Mouse (Mus musculus): ENCODE measurements around the gene Nup85. TPM values are rescaled to one million over a fixed set of nuclear protein-coding genes. Genes with fewer than 3 reads are reported as not detected.

The Nup85 gene
- polyA plus RNA-seq, 2 experiments: 144 to 184 TPM

DNA sequence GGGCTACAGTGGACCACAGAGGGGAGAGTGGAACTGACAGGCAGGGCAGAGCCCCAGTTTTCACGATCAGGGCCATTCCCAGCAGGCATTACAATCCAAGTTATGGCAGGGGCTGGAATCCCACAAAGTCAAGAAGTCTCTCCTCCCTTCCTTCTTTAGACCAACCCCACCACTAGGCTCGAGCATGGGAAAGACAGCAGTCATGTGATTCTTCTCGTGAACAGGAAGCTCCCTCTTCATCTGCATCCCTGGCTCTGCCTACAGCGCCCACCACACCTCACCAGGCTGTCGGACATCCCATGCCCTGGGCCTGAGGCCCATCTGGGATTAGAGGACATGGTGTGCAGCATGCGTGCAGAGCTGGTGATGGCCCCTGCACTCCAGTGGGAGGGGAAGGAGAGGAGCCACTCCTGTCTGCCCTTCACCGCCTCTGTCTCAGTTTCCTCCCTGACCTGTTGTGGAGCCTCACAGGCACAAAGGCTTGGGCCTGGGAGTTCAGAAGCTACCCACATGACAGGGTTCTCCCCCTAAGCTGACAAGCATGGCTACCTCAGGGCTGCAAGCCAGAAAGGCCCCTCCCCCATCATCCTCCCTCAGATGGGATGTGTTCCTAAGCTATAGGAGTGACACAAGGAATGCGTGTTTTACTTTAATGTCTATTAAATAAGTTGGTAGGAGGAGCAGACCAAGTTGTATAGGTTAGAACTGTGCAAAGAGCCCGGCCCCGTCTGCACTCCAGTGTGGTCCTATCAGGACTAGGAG lies 50.3 kb downstream of the Nup85 start:
- H3K27me3 ChIP-seq (ENCODE audit: control insufficient read depth, insufficient read depth, low read length): no peaks in the 10 kb centered on the region

DNA sequence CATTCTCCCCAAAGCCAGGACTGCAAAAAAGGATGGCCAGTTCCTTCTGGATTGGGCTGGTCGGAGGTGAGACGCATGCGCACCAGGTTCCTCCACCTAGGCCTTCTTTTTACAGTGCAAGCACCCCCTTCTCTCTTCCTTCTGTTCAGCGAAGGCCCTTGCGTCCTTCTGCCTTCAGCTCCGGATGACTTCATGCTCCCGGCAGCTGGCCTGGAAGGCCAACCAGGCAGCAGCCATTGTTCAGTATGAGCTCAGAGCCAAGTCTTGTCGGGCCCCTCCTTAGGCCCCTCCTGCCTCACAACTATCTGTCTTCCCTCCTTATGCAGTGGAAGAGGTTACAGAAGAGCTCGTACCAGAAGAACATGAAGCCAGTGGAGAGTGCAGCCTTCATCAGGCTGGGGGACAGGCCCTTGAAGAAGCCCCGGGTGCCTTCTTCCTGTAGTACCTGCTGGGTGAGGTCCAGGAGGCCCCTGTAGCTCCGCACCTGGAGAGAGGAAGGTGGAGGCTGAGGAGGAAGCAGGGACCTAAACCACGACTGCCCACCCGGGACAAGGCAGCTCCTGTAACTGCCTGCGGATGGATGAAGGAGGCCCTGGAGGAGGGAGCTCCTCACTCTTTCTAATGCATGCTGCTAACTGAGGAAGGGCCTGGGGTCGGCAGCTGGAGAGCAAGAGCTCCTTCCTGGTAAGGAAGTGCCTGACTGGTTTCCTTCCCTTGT lies 51.0 kb downstream of the Nup85 start:
- no peak for ATAC-seq (ENCODE audit: low FRiP score, low read depth)
- DNase-seq (ENCODE audit: low spot score): no peak
- no peaks in the 10 kb centered on the region for H3K27me3 ChIP-seq (ENCODE audit: control insufficient read depth, insufficient read depth, low read length)
- H3K9ac ChIP-seq (ENCODE audit: low read depth, low read length, severe bottlenecking): no peak overlapping the region
- H3K4me1 ChIP-seq (ENCODE audit: control insufficient read depth, insufficient read depth, low read length): peaks cover 8% of the 10 kb centered on the region; the same call in 1 of the 2 replicates
- H3K4me3 ChIP-seq (replicated peaks; ENCODE audit: low read length): no peak overlapping the region
- no peak overlapping the region for H3K27ac ChIP-seq (replicated peaks; ENCODE audit: low read depth, low read length)
- TF ChIP-seq POLR2A (IDR thresholded peaks at IDR 0.05; ENCODE audit: borderline replicate concordance, extremely low read depth, insufficient read depth, insufficient read length): no peak
- 83% methylated on average over 15 of the region's 15 CpGs for WGBS
- H3K9me3 ChIP-seq (ENCODE audit: control insufficient read depth, low read length): no peaks in the 10 kb centered on the region
- H3K4me2 ChIP-seq (replicated peaks; ENCODE audit: low read depth, low read length, severe bottlenecking): no peak overlapping the region
- H3K36me3 ChIP-seq (ENCODE audit: control insufficient read depth, insufficient read depth, low read length): peaks cover 35% of the 10 kb centered on the region

More for the DNA sequence above, 50.3 kb downstream of the Nup85 start:
- 88% methylated on average over 9 of the region's 10 CpGs for WGBS
- Histone ChIP-seq H3K9ac (ENCODE audit: low read depth, low read length, severe bottlenecking) (no peak overlapping the region), H3K9me3 (ENCODE audit: control insufficient read depth, low read length) (no peaks in the 10 kb centered on the region), H3K4me2 (replicated peaks; ENCODE audit: low read depth, low read length, severe bottlenecking) (no peak overlapping the region), H3K36me3 (ENCODE audit: control insufficient read depth, insufficient read depth, low read length) (peaks cover 29% of the 10 kb centered on the region), H3K4me1 (ENCODE audit: control insufficient read depth, insufficient read depth, low read length) (peaks cover 8% of the 10 kb centered on the region; the same call in 1 of the 2 replicates), H3K4me3 (replicated peaks; ENCODE audit: low read length) (no peak overlapping the region), H3K27ac (replicated peaks; ENCODE audit: low read depth, low read length) (no peak overlapping the region)
- ATAC-seq (ENCODE audit: low FRiP score, low read depth) (no peak), DNase-seq (ENCODE audit: low spot score) (no peak)
- no peak for TF ChIP-seq POLR2A (IDR thresholded peaks at IDR 0.05; ENCODE audit: borderline replicate concordance, extremely low read depth, insufficient read depth, insufficient read length)

DNA sequence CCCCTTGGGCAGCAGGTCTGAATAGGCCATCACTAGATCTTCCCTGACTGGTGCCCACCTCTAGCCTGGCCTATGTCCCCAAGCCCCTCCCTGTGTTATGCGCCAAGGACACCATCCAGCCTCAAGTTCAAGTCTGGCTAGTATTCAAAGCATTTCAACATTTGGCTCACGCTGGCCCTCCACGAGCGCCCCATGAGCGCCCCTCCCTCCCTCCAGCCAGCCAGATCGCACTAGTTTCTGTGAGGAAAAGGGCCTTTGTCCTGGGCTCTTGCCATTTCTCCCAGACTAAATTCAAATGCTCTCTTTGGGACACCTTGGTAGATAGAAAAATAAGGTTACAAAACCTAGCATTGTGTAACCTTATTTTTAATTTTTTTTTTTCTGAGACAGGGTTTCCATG lies 51.6 kb downstream of the Nup85 start:
- H3K27me3 ChIP-seq (ENCODE audit: control insufficient read depth, insufficient read depth, low read length): no peaks in the 10 kb centered on the region
- H3K4me1 ChIP-seq (ENCODE audit: control insufficient read depth, insufficient read depth, low read length): peaks cover 8% of the 10 kb centered on the region; the same call in 1 of the 2 replicates
- no peak overlapping the region for H3K4me3 ChIP-seq (replicated peaks; ENCODE audit: low read length)
- no peak for TF ChIP-seq POLR2A (IDR thresholded peaks at IDR 0.05; ENCODE audit: borderline replicate concordance, extremely low read depth, insufficient read depth, insufficient read length)
- WGBS: 91% methylated on average over 6 of the region's 6 CpGs
- DNase-seq (ENCODE audit: low spot score) (no peak), ATAC-seq (ENCODE audit: low FRiP score, low read depth) (no peak)
- H3K9ac ChIP-seq (ENCODE audit: low read depth, low read length, severe bottlenecking): no peak overlapping the region
- no peak overlapping the region for H3K27ac ChIP-seq (replicated peaks; ENCODE audit: low read depth, low read length)
- H3K36me3 ChIP-seq (ENCODE audit: control insufficient read depth, insufficient read depth, low read length): peaks cover 41% of the 10 kb centered on the region
- no peak overlapping the region for H3K4me2 ChIP-seq (replicated peaks; ENCODE audit: low read depth, low read length, severe bottlenecking)
- H3K9me3 ChIP-seq (ENCODE audit: control insufficient read depth, low read length): no peaks in the 10 kb centered on the region

DNA sequence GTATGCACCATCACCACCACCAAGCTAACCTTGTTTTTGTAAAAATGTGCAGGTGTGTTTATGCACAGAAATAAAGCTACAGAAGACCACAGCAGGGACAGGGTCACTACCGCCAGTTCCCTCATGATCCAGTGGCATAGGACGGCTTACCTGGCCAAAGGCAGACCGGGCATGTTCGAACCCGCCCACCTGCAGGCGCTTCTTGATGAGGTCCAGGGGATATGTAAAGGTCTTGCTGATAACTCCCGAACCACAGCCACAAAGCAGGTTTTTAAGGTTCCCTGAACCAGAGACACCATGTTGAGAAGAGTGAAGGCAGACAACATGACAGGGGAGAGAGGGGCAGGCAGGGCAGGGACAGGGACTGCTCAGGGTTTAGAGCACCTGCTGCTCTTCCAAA lies 52.1 kb downstream of the Nup85 start:
- TF ChIP-seq POLR2A (IDR thresholded peaks at IDR 0.05; ENCODE audit: borderline replicate concordance, extremely low read depth, insufficient read depth, insufficient read length): no peak
- no peak for DNase-seq (ENCODE audit: low spot score)
- peaks cover 8% of the 10 kb centered on the region; the same call in 1 of the 2 replicates for H3K4me1 ChIP-seq (ENCODE audit: control insufficient read depth, insufficient read depth, low read length)
- H3K27ac ChIP-seq (replicated peaks; ENCODE audit: low read depth, low read length): no peak overlapping the region
- 87% methylated on average over 7 of the region's 7 CpGs for WGBS
- no peak for ATAC-seq (ENCODE audit: low FRiP score, low read depth)
- peaks cover 46% of the 10 kb centered on the region for H3K36me3 ChIP-seq (ENCODE audit: control insufficient read depth, insufficient read depth, low read length)
- H3K9ac ChIP-seq (ENCODE audit: low read depth, low read length, severe bottlenecking): no peak overlapping the region
- H3K9me3 ChIP-seq (ENCODE audit: control insufficient read depth, low read length): no peaks in the 10 kb centered on the region
- no peaks in the 10 kb centered on the region for H3K27me3 ChIP-seq (ENCODE audit: control insufficient read depth, insufficient read depth, low read length)
- H3K4me2 ChIP-seq (replicated peaks; ENCODE audit: low read depth, low read length, severe bottlenecking): no peak overlapping the region
- no peak overlapping the region for H3K4me3 ChIP-seq (replicated peaks; ENCODE audit: low read length)

DNA sequence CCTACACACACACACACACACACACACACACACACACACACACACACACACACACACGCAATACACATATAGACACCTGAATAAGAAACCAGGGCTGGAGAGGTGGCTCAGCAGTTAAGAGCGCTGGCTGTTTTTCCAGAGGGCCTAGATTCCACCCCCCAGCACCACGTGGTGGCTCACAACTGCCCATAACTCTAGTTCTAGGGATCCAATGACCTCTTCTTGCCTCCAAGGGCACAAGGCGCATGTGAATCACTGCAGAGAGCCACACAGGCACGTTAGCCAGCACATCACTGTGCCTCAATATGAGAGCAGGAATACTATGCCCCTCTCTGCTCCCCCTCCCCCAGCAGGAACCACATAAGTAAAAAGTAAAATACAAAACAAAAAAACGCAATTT lies 52.7 kb downstream of the Nup85 start:
- ATAC-seq (ENCODE audit: low FRiP score, low read depth) (no peak), DNase-seq (ENCODE audit: low spot score) (no peak)
- Histone ChIP-seq H3K27me3 (ENCODE audit: control insufficient read depth, insufficient read depth, low read length) (no peaks in the 10 kb centered on the region), H3K4me1 (ENCODE audit: control insufficient read depth, insufficient read depth, low read length) (peaks cover 5% of the 10 kb centered on the region; the same call in 1 of the 2 replicates), H3K4me3 (replicated peaks; ENCODE audit: low read length) (no peak overlapping the region), H3K9me3 (ENCODE audit: control insufficient read depth, low read length) (no peaks in the 10 kb centered on the region), H3K27ac (replicated peaks; ENCODE audit: low read depth, low read length) (no peak overlapping the region), H3K36me3 (ENCODE audit: control insufficient read depth, insufficient read depth, low read length) (peaks cover 48% of the 10 kb centered on the region), H3K9ac (ENCODE audit: low read depth, low read length, severe bottlenecking) (no peak overlapping the region), H3K4me2 (replicated peaks; ENCODE audit: low read depth, low read length, severe bottlenecking) (no peak overlapping the region)
- no peak for TF ChIP-seq POLR2A (IDR thresholded peaks at IDR 0.05; ENCODE audit: borderline replicate concordance, extremely low read depth, insufficient read depth, insufficient read length)
- 71% methylated on average over 6 of the region's 6 CpGs for WGBS
